Mouse (Mus musculus): ENCODE data around the gene Prdx2. TPM values are rescaled to one million over a fixed set of nuclear protein-coding genes. Genes with fewer than 3 reads are reported as not detected.

The Prdx2 gene
- polyA plus RNA-seq, 1 experiment from 2014 or later: 677 TPM

DNA sequence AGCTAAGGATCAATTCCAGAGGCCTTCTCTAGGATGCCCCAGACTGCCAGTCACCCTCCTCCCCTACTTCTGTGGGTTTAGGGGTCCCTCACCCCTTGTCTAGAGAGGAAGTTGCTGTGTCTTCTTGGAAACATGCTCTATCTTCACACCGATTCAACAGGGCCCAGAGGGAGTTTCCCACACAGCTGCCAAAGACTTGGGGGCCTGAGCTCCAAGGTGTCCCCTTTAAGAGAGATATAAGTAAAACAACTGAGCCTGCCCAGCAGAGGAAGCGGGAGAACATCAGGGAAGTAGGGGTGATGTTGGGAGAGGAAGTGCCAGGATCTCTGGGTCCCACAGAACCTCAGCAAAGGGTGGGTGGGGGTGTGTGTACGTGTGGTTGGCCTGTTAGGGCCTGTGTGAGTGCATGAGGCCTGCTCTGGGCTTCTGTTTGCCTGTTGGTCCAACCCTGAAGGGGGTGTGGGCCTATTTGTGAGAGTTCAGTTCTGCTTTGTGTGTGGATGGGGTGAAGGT, 13.2 kb downstream of the Prdx2 start:
- Histone ChIP-seq H3K4me3 (replicated peaks) (no peak overlapping the region), H3K4me1 (peaks cover 69% of the 10 kb centered on the region), H3K27me3 (replicated peaks) (no peaks in the 10 kb centered on the region), H3K9ac (no peak overlapping the region), H3K4me2 (peak overlapping the region; percentile 23), H3K9me3 (no peaks in the 10 kb centered on the region), H3K36me3 (no peaks in the 10 kb centered on the region), H3K27ac (peak overlapping the region; percentile 95)
- no peak for ATAC-seq (ENCODE audit: insufficient read depth, low FRiP score, low read depth)
- 55% methylated on average over 3 of the region's 3 CpGs for WGBS

DNA sequence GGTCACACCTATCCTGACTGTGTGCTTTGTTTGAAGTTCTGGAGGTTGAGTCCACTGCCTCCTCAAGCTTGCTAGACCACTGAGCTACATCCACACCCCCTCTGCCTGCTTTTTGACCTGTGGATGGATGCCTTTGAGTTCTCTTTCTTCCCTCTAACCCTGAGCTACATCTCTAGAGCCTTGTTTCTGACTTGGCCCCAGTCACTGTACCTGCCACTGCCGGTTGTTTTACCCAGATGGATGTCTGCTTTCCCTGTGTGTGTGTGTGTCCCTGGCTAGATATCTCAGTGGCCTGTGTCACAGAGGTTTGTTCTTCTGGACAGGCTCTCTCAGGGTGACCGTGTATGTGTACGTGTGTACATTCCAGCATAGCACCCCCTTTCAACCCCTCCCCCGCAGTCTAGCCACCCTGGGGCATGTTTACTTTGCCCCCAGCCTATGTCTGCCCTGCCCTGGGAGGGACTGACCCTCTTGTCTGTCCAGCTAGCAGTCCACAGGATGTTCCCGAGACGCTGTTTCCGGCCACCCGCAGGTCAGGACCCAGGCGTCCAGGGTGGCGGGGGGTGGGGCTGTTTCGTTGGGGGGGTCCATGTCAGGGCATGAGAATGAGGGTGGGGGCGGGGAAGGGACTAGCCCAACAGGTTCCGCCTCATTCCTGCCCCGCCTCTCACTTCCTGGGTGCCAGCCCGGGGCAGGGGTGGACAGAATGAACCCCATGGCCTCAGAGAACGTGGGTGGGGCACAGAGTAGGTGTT, 15.1 kb downstream of the Prdx2 start:
- Histone ChIP-seq H3K4me2 (peak overlapping the region; percentile 99), H3K4me3 (replicated peaks) (peak overlapping the region; percentile 52), H3K27ac (peak overlapping the region; percentile 95), H3K27me3 (replicated peaks) (no peaks in the 10 kb centered on the region), H3K9me3 (no peaks in the 10 kb centered on the region), H3K9ac (no peak overlapping the region), H3K4me1 (peaks cover 59% of the 10 kb centered on the region), H3K36me3 (no peaks in the 10 kb centered on the region)
- 7% methylated on average over 16 of the region's 16 CpGs for WGBS
- peak; percentile 5; the same call in 1 of the 2 replicates for ATAC-seq (ENCODE audit: insufficient read depth, low FRiP score, low read depth)

DNA sequence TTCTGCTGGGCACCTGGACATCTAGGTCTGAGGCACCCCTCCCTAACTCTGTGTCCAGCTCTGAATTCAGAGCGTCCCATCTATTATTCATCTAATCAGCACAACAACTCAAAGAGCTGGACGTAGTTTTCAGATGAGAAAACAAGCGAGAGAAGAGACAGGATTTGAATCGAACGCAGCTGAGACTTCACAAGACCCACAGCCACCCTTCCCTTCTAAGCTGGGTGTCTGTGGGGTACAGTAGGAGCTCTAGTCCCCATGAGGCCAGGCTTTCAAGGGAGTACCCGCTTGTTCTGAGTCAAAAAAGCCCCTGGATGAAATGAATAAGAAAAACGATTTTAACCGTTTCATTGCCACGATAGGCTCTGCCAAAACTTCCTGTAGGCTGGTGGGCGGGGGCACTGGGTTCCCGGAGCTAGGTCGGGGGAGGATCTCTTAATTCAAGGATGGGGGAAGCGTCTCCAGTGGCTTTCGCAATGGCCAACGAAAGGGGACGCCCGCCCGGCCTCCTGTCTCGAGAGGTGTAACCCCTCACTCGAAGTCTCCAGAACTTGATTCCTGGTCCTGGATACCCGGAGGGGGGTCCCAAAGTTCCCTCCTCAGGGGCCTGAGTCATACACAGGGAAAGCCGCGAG, 15.8 kb downstream of the Prdx2 start:
- H3K4me1 ChIP-seq: peaks cover 52% of the 10 kb centered on the region
- peak overlapping the region; percentile 49; the same call in 1 of the 2 replicates for H3K9ac ChIP-seq
- peak overlapping the region; percentile 95 for H3K27ac ChIP-seq
- ATAC-seq (ENCODE audit: insufficient read depth, low FRiP score, low read depth): no peak
- H3K36me3 ChIP-seq: no peaks in the 10 kb centered on the region
- peak overlapping the region; percentile 52 for H3K4me3 ChIP-seq (replicated peaks)
- WGBS: 3% methylated on average over 23 of the region's 23 CpGs
- H3K9me3 ChIP-seq: no peaks in the 10 kb centered on the region
- no peaks in the 10 kb centered on the region for H3K27me3 ChIP-seq (replicated peaks)
- peak overlapping the region; percentile 99 for H3K4me2 ChIP-seq

DNA sequence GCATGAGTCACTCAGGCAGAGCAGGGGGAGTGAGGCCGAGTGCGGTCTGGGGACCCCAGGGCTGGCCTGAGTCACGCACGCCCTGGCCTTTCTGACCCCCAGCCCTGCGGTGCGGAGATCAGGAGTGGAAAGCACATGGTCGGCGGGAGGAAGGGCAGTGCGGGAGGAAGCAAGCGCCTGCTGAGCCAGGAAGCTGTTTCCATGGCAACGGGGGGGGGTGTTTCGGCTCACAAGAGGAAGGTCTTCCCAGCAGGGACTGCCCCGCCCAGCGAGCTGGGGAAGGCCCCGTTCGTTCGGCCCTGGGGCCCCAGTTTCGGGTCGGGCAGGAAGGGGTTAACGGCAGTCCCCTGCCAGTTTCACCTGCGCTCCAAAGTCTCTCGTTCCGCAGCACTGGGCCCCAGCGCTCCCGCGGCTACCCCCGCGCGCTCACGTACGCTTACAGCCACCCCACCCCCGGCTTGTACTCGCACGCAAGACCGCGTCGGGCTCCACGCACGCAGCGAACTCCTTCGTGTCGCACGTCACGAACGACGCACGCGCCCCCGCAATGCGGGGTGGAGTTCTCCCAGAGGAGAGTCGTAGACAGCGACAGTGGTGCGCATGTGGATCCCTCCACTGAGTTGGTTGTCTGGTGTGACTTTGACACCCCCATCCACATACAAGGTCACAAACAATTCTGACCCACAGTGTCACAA, 16.4 kb downstream of the Prdx2 start:
- Histone ChIP-seq H3K27ac (peak overlapping the region; percentile 95), H3K36me3 (no peaks in the 10 kb centered on the region), H3K4me3 (replicated peaks) (peak overlapping the region; percentile 52), H3K4me1 (peaks cover 46% of the 10 kb centered on the region), H3K9ac (peak overlapping the region; percentile 49; the same call in 1 of the 2 replicates), H3K4me2 (peak overlapping the region; percentile 99), H3K9me3 (no peaks in the 10 kb centered on the region), H3K27me3 (replicated peaks) (no peaks in the 10 kb centered on the region)
- under 1% methylated on average over 53 of the region's 53 CpGs for WGBS
- peak; percentile 19 for ATAC-seq (ENCODE audit: insufficient read depth, low FRiP score, low read depth)

DNA sequence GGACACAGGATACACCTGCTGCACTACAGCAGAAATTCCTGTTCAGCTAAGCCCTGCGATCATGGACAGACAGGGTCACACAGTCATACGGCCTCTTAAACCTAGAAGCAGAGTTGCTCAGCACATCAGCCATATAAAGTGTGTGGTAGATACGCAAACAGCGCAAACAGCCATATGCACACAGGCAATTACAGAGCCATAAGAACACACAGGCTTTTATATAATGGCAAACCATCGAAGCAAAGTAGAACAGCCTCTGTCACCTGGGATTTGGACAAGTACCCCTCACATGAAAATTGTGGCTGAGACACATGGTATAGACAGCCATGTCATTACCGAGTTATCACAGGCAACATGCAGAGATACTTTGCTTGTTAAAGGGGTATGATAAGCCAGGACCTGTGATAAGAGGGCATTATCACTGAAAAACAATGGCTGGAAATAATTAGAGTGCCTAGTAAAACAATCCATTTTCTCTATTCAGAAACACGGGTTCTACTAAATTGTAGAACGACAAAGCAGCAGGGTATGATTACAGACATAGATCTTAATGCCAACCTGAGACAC, 17.1 kb downstream of the Prdx2 start:
- Histone ChIP-seq H3K4me3 (replicated peaks) (peak overlapping the region; percentile 52), H3K4me1 (peaks cover 43% of the 10 kb centered on the region), H3K27ac (peak overlapping the region; percentile 95), H3K4me2 (peak overlapping the region; percentile 99), H3K27me3 (replicated peaks) (no peaks in the 10 kb centered on the region), H3K36me3 (no peaks in the 10 kb centered on the region), H3K9ac (no peak overlapping the region), H3K9me3 (no peaks in the 10 kb centered on the region)
- WGBS: 28% methylated on average over 8 of the region's 8 CpGs
- no peak for ATAC-seq (ENCODE audit: insufficient read depth, low FRiP score, low read depth)

DNA sequence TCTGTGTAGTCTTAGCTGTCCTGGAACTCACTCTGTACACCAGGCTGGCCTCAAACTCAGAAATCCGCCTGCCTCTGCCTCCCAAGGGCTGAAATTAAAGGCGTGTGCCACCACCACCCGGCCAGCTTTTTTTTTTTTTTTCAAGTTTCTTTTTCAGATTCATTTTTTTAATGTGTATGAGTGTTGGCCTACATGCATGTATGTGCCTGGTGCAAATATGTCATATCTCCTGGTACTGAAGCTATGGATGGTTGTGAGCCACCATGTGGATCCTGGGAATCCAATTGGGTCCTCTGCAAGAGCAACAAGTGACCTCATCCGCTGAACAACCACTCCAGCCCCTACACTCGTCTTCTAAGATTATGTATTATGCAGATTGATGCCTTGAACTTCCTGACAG, 18.0 kb downstream of the Prdx2 start:
- Histone ChIP-seq H3K4me3 (replicated peaks) (no peak overlapping the region), H3K27ac (no peak overlapping the region), H3K9me3 (no peaks in the 10 kb centered on the region), H3K4me2 (no peak overlapping the region), H3K9ac (no peak overlapping the region), H3K36me3 (no peaks in the 10 kb centered on the region), H3K4me1 (peaks cover 34% of the 10 kb centered on the region), H3K27me3 (replicated peaks) (no peaks in the 10 kb centered on the region)
- WGBS: 67% methylated on average over 5 of the region's 5 CpGs
- no peak for ATAC-seq (ENCODE audit: insufficient read depth, low FRiP score, low read depth)

DNA sequence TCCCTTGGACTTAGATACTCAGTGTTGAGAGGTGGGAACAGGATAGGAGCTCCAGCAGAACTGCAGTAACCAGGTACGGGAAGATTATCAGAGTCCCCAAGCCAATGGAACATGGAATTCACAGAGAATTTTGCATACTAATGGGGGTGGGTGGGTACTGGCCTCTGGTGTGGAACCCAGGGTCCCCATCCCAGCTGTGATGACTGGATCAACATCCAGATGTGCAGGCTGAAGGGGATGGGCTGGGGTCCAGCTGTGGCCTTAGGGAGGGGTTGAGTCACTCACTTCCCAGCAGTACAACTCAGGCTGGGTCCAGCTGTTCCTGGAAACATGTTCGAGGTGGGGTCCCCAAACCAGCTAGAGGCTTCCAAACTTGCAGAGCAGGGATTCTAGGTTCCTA, 18.5 kb downstream of the Prdx2 start:
- no peak overlapping the region for H3K4me3 ChIP-seq (replicated peaks)
- H3K27ac ChIP-seq: no peak overlapping the region
- H3K36me3 ChIP-seq: no peaks in the 10 kb centered on the region
- WGBS: 70% methylated on average over 2 of the region's 2 CpGs
- peaks cover 30% of the 10 kb centered on the region for H3K4me1 ChIP-seq
- H3K27me3 ChIP-seq (replicated peaks): no peaks in the 10 kb centered on the region
- H3K9me3 ChIP-seq: no peaks in the 10 kb centered on the region
- no peak overlapping the region for H3K9ac ChIP-seq
- no peak overlapping the region for H3K4me2 ChIP-seq
- no peak for ATAC-seq (ENCODE audit: insufficient read depth, low FRiP score, low read depth)

DNA sequence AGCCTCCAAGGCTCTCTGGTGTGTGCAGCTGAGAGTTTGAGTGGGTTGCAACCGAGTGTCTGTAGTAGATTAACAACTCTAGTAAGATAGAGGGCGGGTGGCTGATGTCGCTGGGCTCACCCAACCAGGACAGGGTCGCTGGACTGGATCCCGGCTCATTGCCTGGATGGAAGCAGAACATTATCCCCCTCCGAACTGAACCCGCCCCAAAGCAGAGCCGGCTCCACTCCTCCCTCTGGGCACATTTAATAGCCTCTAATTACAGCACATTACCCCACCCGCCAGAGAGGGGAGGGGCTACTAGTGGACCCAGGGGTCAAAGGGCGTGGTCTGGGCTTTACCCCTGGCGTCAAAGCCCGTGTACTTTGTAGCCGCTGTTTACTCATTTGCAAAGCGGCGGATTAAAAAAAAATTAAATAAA, 19.9 kb downstream of the Prdx2 start:
- Histone ChIP-seq H3K9ac (no peak overlapping the region), H3K27ac (peak overlapping the region; percentile 92), H3K4me1 (peaks cover 27% of the 10 kb centered on the region), H3K4me3 (replicated peaks) (peak overlapping the region; percentile 55; the same call in 1 of the 2 replicates), H3K4me2 (peak overlapping the region; percentile 74), H3K36me3 (no peaks in the 10 kb centered on the region), H3K9me3 (no peaks in the 10 kb centered on the region), H3K27me3 (replicated peaks) (no peaks in the 10 kb centered on the region)
- ATAC-seq (ENCODE audit: insufficient read depth, low FRiP score, low read depth): no peak
- 13% methylated on average over 15 of the region's 15 CpGs for WGBS

DNA sequence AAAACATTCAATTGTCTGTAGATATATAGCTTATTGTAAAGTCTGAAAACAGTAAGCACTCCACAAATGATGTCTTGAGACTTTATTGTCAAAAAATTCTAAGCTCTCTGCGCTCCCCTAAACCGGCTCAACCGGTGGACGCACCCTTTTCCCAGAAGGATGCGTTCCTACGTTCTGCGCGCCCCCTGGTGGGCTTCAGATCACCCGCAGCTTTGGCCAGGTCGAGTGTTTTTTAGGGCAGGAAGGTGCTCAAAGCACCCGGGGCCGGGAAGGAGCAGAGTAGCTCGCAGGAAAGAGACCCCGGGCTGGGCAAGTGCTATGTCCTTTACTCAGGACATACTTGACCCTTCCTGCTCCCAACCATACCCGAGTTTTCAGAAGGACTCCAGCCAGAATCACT, 20.4 kb downstream of the Prdx2 start:
- H3K27me3 ChIP-seq (replicated peaks): no peaks in the 10 kb centered on the region
- H3K4me2 ChIP-seq: peak overlapping the region; percentile 74
- peak overlapping the region; percentile 57; the same call in 1 of the 2 replicates for H3K9ac ChIP-seq
- peak; percentile 51 for ATAC-seq (ENCODE audit: insufficient read depth, low FRiP score, low read depth)
- H3K36me3 ChIP-seq: no peaks in the 10 kb centered on the region
- peak overlapping the region; percentile 92 for H3K27ac ChIP-seq
- H3K9me3 ChIP-seq: no peaks in the 10 kb centered on the region
- H3K4me1 ChIP-seq: peaks cover 22% of the 10 kb centered on the region
- WGBS: under 1% methylated on average over 15 of the region's 15 CpGs
- peak overlapping the region; percentile 55 for H3K4me3 ChIP-seq (replicated peaks)

DNA sequence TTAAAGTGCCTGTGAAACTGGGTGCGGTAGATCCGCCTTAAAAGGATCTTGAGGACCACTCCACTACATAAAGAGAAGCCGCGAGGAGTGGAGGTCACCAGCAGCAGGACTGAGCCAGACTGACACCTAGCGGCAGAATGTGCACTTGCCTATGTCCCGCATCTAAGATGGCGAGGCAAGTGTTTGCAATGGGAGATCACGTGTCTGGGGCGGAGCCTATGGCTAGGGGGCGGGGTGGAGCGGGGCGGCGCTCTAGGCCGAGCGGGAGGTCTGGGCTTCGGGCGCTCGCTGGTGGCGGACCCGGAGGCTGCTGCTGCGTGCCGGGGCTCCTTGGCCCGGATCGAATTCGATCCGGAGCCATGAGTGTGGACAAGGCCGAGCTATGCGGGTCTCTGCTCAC, 21.0 kb downstream of the Prdx2 start, which contains the start of gene Hook2:
TSS of gene Hook2 (plus strand) at position 255 of the 400 bp plus-strand sequence.
- WGBS: 2% methylated on average over 28 of the region's 28 CpGs
- H3K36me3 ChIP-seq: no peaks in the 10 kb centered on the region
- ATAC-seq (ENCODE audit: insufficient read depth, low FRiP score, low read depth): peak; percentile 89

DNA sequence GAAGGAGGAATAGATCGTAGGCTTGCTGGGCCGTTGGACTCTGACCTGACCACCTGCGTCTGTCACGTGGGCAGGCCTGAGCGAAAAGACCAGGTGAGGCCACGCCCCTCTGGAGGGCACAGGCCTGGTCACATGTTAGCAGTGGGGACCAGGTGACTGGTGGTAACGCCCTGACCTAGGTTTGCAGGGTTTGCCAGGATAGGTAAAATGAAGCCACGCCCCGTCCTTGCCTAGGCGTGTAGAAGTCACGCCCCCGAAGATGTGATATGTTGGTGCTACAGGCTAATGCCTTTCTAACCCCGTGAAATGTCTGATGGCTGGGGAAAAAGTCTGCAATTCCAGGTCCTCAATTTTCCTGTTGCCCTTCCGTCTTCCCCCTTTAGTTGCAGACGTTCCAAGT, 21.4 kb downstream of the Prdx2 start:
- Histone ChIP-seq H3K4me1 (peaks cover 13% of the 10 kb centered on the region), H3K9me3 (no peaks in the 10 kb centered on the region), H3K27ac (peak overlapping the region; percentile 92), H3K36me3 (no peaks in the 10 kb centered on the region), H3K4me3 (replicated peaks) (peak overlapping the region; percentile 55), H3K9ac (peak overlapping the region; percentile 53; the same call in 1 of the 2 replicates), H3K27me3 (replicated peaks) (no peaks in the 10 kb centered on the region), H3K4me2 (peak overlapping the region; percentile 74)
- WGBS: under 1% methylated on average over 15 of the region's 15 CpGs
- peak; percentile 74 for ATAC-seq (ENCODE audit: insufficient read depth, low FRiP score, low read depth)

More for the DNA sequence above, 21.0 kb downstream of the Prdx2 start, which contains the start of gene Hook2:
- H3K9ac ChIP-seq: peak within 1 kb of the TSS; percentile 57; the same call in 1 of the 2 replicates
- peak within 1 kb of the TSS; percentile 92 for H3K27ac ChIP-seq
- H3K27me3 ChIP-seq (replicated peaks): no peaks in the 10 kb centered on the region
- no peaks in the 10 kb centered on the region for H3K9me3 ChIP-seq
- peak within 1 kb of the TSS; percentile 55 for H3K4me3 ChIP-seq (replicated peaks)
- peak within 1 kb of the TSS; percentile 74 for H3K4me2 ChIP-seq
- H3K4me1 ChIP-seq: peaks cover 17% of the 10 kb centered on the region
